Mouse (Mus musculus): ENCODE measurements around the gene Dmkn.

DNA sequence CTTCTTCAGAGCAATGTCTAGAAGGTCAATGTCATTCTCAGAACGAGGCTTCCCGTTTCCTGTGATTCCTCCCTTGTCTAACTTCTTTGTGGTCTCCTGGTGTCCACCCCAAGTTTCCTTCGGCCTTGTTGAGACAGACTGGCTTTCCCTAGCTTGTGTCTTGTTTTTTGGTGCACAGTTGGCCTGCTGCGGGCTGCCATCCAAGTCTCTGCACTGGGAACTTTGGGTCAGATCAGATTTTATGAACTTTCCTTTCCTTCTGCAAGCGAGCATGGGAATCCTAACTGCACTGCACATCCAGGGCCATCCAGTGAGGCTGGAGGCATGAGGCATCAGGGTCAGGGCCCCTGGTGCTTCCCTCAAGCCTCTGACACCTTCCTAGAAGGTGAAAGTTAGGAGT, 58.0 kb downstream of the Dmkn start:
- TF ChIP-seq CTCF (IDR thresholded peaks at IDR 0.05; ENCODE audit: control insufficient read depth, insufficient read depth, low read length), result no peak
- no peak for TF ChIP-seq POLR2A (IDR thresholded peaks at IDR 0.05; ENCODE audit: borderline replicate concordance, control insufficient read depth, low read depth, low read length)
